ENCODE assay signal across 15 mouse cellular contexts in genomic region chr3:66082975-66083374, GRCm38 (mm10).
"Had no signal": no experiment of that assay in that cellular context is flagged by ENCODE, and none has a peak within 500 bp of the region (broad histone marks: within the 10 kb centered on the region; RNA-seq: fewer than 3 reads in every experiment).

No protein-coding gene starts in this region.

- H3K4me3 ChIP-seq: kidney, embryonic 15.5 days; limb, embryonic 15.5 days; liver, embryonic 12.5 days; myocyte; neural tube, embryonic 15.5 days had no signal

- H3K9ac ChIP-seq: kidney, embryonic 15.5 days; limb, embryonic 15.5 days; liver, embryonic 12.5 days; lung, embryonic 14.5 days; neural tube, embryonic 15.5 days had no signal

- DNase-seq: kidney, postnatal 14 days; layer of hippocampus, postnatal 36 days; lung, embryonic 14.5 days; lung, postnatal 10 days; lung, postnatal 4 days; right cerebral cortex, adult 18-20 months; right cerebral cortex, postnatal 25 days; thymus, adult 18-20 months; thymus, postnatal 14 days had no signal

- ATAC-seq: liver, embryonic 12.5 days had no signal

- H3K27me3 ChIP-seq: kidney, embryonic 15.5 days; limb, embryonic 15.5 days; liver, embryonic 12.5 days; neural tube, embryonic 15.5 days had no signal

- H3K9me3 ChIP-seq: limb, embryonic 15.5 days; liver, embryonic 12.5 days; neural tube, embryonic 15.5 days had no signal

- H3K27ac ChIP-seq: kidney, embryonic 15.5 days; limb, embryonic 15.5 days; liver, embryonic 12.5 days; neural tube, embryonic 15.5 days had no signal

- H3K4me2 ChIP-seq: kidney, embryonic 15.5 days; limb, embryonic 15.5 days; liver, embryonic 12.5 days; lung, embryonic 14.5 days; midbrain, embryonic 11.5 days; neural tube, embryonic 15.5 days had no signal

- H3K36me3 ChIP-seq: limb, embryonic 15.5 days; liver, embryonic 12.5 days; neural tube, embryonic 15.5 days had no signal
